Mouse (Mus musculus): ENCODE measurements around the gene Tmem132a. TPM values are rescaled to one million over a fixed set of nuclear protein-coding genes. Genes with fewer than 3 reads are reported as not detected.

Tmem132a gene
- total RNA-seq, 2 experiments from 2014 or later: 0.56 to 2.4 TPM

DNA sequence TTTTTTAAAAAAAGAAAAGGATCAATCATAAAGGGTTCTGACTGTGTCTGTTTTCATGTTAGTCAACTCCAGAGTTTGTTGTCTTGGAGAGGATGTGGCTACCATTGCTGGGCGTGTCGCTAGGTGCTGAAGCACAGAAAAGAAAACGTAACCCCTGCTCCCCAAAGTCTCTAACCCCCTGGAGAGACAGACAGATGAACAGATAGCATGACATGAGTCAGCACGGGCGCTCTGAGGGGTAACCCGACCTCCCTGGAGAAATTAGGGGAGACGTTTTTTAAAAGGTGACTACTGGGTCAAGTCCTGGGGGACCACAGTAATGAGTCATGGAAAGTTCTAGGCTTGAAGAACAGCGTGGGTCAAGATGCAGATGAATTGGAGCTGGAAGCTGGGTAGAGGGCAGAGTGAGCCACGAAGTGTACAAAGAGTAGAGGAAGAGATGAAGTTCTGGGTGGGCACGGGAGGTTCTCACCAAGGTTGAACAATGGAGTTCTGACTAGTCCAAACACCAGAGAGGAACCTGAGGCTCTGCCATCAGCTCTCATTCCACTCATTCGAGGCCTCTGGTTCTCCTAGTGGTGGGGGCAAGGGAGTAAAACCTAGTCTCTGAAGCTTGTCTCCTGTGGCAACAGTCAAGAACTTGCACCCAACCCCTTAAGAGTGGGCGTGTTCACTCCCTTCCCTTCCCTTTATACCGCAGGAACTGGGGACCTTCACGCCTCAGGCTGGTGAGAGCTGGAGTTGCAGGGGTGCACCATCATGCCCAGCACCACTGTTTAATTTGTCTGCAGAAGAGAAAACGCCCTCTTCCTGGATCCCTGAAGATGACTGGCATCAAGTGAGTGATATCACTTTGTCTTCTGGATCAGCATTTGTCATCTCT, 30.5 kb downstream of the Tmem132a start, which contains the start of gene Slc15a3:
Slc15a3 (plus strand) TSS at position 718 of the 883 bp plus-strand sequence.
- no peak for ATAC-seq (replicated peaks; ENCODE audit: low FRiP score, low TSS enrichment, poor library complexity, severe bottlenecking)

DNA sequence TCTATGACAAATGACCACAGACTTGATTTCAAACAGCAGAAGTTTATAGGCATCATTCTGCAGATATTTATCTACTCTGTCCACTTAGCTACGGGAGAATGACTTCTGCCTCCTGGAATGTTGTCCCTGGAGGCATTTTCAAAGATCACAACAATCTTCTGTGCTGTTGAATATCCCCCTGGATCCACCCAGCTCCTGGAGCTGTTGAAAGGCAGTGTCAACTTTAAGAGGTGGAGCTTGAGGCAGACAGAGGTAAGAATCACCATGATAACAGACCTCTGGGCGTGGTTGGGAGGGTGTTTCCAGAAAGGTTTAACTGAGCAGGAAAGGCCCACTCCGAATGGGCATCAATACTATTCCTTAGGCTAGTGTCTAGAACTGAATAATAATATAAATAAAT, 34.1 kb downstream of the Tmem132a start:
- no peak for ATAC-seq (replicated peaks; ENCODE audit: low FRiP score, low TSS enrichment, poor library complexity, severe bottlenecking)

DNA sequence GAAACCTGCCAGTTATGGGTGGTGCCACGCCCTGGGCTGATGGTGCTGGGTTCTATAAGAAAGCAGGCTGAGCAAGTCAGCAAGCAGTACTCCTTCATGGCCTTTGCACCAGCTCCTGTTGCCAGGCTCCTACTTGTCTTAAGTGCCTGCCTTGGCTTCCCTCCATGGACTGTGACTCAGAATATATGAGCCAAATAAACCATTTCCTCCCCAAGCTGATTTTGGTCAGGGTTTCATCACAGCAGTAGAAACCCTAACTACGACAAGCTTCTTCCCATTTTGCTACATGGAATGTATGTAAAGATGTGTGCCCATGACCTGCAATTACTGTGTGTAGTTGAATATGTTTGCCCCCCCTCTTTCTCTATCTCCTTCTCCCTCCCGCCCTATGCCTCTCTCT, 36.1 kb downstream of the Tmem132a start:
- ATAC-seq (replicated peaks; ENCODE audit: low FRiP score, low TSS enrichment, poor library complexity, severe bottlenecking): no peak

DNA sequence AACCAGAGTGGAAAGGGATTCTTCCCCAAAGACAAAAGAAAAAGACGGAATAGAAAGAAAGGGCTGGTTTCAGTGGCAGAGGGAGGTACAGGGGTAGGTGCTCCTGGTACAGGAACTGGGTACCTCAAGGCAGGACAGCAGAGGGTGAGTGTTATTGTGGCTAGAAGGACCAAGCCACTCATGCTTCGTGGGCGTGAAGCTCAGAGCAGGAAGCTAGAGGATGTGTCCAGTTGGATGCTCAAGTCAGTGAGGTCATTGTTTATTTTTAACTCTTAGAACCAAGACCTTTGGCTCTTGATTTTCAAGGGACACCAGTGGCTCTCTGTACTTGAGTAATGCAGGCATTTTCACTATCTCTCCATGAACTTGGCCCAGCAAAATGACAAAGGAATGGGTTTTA, 37.7 kb downstream of the Tmem132a start:
- no peak for ATAC-seq (replicated peaks; ENCODE audit: low FRiP score, low TSS enrichment, poor library complexity, severe bottlenecking)

- ATAC-seq (replicated peaks; ENCODE audit: low FRiP score, low TSS enrichment, poor library complexity, severe bottlenecking): peak; percentile 95
Observed at GRCm38 (mm10) chr19:10831424-10831823, 38.3 kb downstream of the Tmem132a start.

- ATAC-seq (replicated peaks; ENCODE audit: low FRiP score, low TSS enrichment, poor library complexity, severe bottlenecking): no peak
Observed at GRCm38 (mm10) chr19:10829436-10830175, 40.1 kb downstream of the Tmem132a start, which contains the start of gene Cd6. Gene Cd6 (minus strand): TSS chr19:10830058.

GRCm38 (mm10) chr19:10828321-10828720, 41.4 kb downstream of the Tmem132a start:
- ATAC-seq (replicated peaks; ENCODE audit: low FRiP score, low TSS enrichment, poor library complexity, severe bottlenecking): no peak

- no peak for ATAC-seq (replicated peaks; ENCODE audit: low FRiP score, low TSS enrichment, poor library complexity, severe bottlenecking)
Observed at GRCm38 (mm10) chr19:10824061-10824460, 45.7 kb downstream of the Tmem132a start.

DNA sequence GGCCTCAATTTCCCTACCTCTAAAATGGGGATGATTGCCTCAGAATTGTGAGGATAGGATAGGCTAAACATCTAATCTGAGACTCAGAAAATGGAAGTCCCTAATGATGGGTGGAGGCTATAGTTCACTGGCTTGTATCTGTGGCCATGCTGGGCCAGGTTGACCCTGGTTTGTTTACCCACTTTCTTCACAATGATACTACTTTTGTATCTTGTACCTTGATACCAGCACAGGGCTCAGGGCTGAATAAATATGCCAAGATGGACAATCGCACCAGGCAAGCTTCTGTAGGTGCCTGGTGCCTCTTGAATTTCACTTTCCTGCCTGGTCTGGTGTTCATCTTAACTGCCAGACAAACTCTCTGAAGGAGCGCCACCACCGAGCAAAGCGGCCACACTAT, 47.2 kb downstream of the Tmem132a start:
- ATAC-seq (replicated peaks; ENCODE audit: low FRiP score, low TSS enrichment, poor library complexity, severe bottlenecking): no peak

DNA sequence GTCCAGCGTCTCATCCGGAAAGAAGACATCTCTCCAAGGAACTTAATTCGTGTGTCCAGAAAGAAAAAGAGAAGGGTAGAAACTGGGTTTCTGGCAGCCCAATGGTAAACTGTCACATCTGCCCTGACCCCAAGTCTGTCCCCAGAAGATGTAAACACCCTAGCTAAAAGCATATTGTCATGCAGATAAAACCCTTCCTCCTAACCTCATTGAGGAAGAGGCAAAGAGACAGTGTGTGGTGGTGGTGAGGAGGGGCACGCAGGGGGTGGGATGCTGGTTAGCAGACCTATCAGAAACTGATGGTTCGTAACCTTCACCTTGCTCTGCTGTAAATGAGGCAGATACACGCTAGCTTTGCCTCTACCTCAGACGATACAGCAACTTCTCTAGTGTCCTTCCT, 48.4 kb downstream of the Tmem132a start:
- ATAC-seq (replicated peaks; ENCODE audit: low FRiP score, low TSS enrichment, poor library complexity, severe bottlenecking): no peak

DNA sequence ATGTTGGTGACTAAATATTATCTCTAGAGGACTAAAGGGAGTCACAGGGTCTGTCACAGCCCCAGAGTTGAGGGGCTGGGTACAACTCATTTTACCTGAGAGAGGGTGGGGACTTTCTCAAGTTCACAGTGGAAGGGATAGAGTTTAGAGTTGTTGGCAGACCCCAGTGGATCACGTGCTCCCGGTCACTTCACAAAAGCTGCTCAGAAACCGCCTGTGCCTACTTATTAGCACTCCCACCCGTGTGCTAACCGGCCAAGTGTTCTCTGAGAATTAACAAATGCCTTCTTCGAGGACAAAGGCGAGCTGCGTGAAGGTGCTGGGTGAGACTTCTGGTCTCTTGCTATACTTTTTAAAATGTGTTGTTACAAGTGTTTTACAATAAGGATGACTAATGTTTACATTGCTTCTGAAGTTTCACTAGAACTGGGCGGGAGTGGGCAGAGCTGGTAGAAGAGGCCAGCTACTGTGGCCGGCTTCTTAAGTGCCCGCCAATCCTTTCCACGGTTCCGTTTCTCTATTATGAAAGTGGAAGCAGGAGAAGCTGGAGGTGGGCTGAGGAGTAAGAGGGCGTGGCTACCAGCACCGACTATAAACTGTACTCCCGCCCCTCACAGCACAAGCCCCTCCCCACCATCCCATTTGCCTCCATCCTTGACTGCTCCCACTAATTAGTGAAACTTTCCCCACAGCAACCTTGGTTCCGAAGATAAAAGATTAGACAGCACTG, 51.4 kb downstream of the Tmem132a start:
- ATAC-seq (replicated peaks; ENCODE audit: low FRiP score, low TSS enrichment, poor library complexity, severe bottlenecking): peak; percentile 67

GRCm38 (mm10) chr19:10816462-10816861, 53.3 kb downstream of the Tmem132a start:
- ATAC-seq (replicated peaks; ENCODE audit: low FRiP score, low TSS enrichment, poor library complexity, severe bottlenecking): no peak

DNA sequence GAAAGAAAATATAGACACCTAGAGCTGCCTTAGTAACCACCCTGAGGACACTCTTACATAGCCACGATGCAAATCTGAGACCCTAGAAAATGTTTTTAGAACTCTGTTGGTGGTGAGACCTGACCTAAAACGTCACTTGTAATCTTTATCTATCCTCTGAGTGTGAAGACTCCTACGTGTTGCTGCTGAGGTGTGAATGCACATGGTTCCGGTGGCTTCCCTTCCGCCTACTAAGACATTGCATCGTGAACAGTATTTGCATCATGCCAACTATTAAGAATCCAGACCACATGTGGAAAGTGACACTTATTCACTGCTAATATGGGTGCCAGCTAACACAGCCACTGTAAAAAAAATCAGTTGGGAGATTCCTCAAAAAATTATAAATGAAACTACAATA, 53.9 kb downstream of the Tmem132a start:
- ATAC-seq (replicated peaks; ENCODE audit: low FRiP score, low TSS enrichment, poor library complexity, severe bottlenecking): no peak

DNA sequence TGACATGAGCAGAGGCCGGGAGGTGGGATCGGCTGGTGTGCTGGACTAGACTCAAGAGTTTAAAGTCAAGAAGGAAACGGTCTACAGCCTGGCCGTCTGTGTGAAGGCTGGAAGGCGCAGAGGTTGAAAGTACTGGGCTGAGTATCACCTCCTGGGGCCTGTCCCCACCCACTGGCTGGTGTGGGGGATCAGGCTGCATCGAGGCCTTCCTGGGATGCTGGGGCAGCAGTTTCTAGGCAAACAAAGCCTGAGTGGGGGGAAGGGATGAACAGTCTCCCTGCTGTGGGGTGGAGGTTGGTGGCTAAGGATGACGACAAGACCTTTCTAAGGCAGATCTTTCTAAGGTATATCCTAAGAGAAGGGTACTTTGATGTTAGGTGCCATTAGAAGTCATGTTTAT, 55.8 kb downstream of the Tmem132a start:
- no peak for ATAC-seq (replicated peaks; ENCODE audit: low FRiP score, low TSS enrichment, poor library complexity, severe bottlenecking)

DNA sequence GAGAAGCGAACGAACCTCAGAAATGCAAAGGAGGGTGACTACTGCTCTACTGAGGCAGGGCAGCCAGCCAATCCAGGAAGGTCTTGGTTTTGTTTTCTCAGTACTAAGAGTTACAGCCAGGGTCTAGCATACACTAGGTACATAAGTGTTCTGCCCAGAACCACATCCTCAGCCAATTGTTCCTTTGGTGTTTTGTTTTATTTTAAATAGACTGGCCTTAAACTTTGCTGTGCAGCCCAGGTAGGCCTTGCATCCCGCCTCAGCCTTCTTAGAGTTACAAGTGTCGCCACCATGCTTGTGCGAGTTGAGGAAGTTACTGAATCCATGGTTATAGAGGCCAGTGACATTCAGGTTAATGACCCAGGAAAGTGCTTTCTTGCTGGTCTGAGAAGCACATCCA, 56.7 kb downstream of the Tmem132a start:
- ATAC-seq (replicated peaks; ENCODE audit: low FRiP score, low TSS enrichment, poor library complexity, severe bottlenecking): no peak

DNA sequence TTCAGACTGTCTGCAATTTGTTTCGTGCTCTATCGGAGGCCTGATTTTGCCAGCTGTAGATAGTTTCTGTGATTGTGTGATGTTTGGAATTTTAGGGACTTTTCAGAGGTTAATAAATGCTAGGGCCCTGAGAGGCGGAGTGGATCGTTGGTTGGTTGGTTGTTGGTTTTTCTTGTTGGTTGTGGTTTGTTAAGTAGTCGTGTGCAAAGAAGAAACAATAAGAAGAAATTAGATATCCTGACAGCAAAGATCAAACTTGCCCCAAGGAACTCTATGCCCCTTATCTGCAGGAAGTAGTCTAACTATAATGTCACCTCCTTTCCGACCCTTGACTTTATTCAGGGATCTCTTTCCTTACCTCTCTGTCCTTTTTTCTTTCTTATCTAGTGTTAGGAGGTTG, 58.3 kb downstream of the Tmem132a start:
- no peak for ATAC-seq (replicated peaks; ENCODE audit: low FRiP score, low TSS enrichment, poor library complexity, severe bottlenecking)

GRCm38 (mm10) chr19:10810176-10810492, 59.6 kb downstream of the Tmem132a start:
- ATAC-seq (replicated peaks; ENCODE audit: low FRiP score, low TSS enrichment, poor library complexity, severe bottlenecking): no peak

- ATAC-seq (replicated peaks; ENCODE audit: low FRiP score, low TSS enrichment, poor library complexity, severe bottlenecking): no peak
Observed at GRCm38 (mm10) chr19:10809428-10810175, 60.1 kb downstream of the Tmem132a start.

DNA sequence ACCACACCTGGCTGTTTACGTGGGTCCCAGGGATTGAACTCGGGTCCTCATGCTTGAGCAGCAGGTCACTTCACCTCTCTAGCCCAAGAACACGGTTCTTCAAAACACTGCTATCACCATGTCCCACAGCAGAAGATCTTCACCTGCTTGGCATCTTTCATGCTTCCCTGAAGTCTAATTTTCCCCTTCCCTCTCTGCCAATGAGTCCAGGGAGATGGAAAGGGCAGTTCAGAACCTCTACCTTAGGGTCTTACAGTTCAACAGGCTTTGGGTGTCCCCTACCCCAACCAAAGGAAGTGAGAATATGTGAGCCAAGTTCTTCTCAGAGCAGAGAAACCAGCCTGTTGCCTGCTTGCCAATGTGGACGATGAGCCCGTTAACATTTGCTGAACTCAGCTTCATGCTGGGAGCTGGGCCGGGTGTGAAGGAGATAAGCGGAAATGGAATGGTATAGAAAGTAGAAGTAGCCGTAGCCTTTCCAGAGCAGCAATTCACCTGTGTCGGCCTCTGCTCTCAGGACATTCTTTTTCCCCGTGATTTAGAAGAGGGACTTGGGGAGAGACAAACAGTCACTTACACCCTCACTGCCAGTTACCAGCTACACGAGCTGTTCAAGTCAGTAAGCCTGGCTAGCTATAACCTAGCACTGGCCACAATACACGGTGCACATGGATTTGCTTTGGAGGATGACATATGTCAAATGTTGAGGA, 61.1 kb downstream of the Tmem132a start:
- ATAC-seq (replicated peaks; ENCODE audit: low FRiP score, low TSS enrichment, poor library complexity, severe bottlenecking): no peak

Data from megakaryocyte-erythroid progenitor cell, adult 5-6 weeks (primary cell).